21 mouse cellular contexts compared by ENCODE assay signal in genomic region chr1:33772106-33772505, GRCm38 (mm10). TPM values are rescaled to one million over a fixed set of nuclear protein-coding genes. Genes with fewer than 3 reads are reported as not detected.
A peak's percentile ranks its signal among the peaks of the same experiment; 100 is the strongest.
DNase-seq lines count a peak whose midpoint lies in the region; ATAC-seq lines count a peak whose summit lies in the region.
"Had no signal": no experiment of that assay in that cellular context is flagged by ENCODE, and none has a peak within 500 bp of the region (broad histone marks: within the 10 kb centered on the region; RNA-seq: fewer than 3 reads in every experiment).

No protein-coding gene starts in this region.

- ATAC-seq in frontal cortex, adult (ENCODE audit: low TSS enrichment): peak; percentile 78
- no peak for ATAC-seq in megakaryocyte progenitor cell, adult 5-6 weeks (replicated peaks; ENCODE audit: poor library complexity)
- ATAC-seq: activated CD4-positive, CD25-positive, alpha-beta regulatory T cell, adult 4 months; CD4-positive, CD25-positive, alpha-beta regulatory T cell, adult 4 months; Patski had no signal

- DNase-seq in frontal cortex, postnatal 14 days (ENCODE audit: low spot score in 2 of 2): no peak
- peak; percentile 4 for DNase-seq in heart, adult 11 months
- no peak for DNase-seq in heart, postnatal 36 days
- DNase-seq in brain, adult 2 months (ENCODE audit: low read depth, low spot score): peak; percentile 54
- peak; percentile 57 for DNase-seq in telencephalon, adult 2 months (ENCODE audit: low read depth, low spot score)
- DNase-seq in right cerebral cortex, adult 18-20 months: no peak
- DNase-seq: adrenal gland, adult 2 months; adrenal gland, adult 8-10 months; adrenal gland, postnatal 10 days; adrenal gland, postnatal 14 days; adrenal gland, postnatal 25 days; adrenal gland, postnatal 36 days; B cell, adult 2 months; cerebellum, adult 11 months; cerebellum, adult 11-12 months; cerebellum, adult 18-20 months had no signal

- intact Hi-C loops in heart, postnatal 36 days (cut with DNase I): no loop called here

RNA-seq across cellular contexts. Expression of gene Bag2, which starts 14.5 kb away (rescaled TPM):
- total RNA-seq in heart, postnatal 36 days (2021): 10 to 100 TPM; 32.7 to 33.2 TPM
- 26.9 and 37.3 TPM in 2 replicates for total RNA-seq in megakaryocyte progenitor cell, adult 5-6 weeks (2015)
- total RNA-seq in megakaryocyte progenitor cell, adult 5-6 weeks (2017): 26.0 and 26.3 TPM in 2 replicates

RNA-seq across cellular contexts. Expression of gene Zfp451, which starts 42.3 kb away (rescaled TPM):
- 10 to 100 TPM; 13.5 to 16.2 TPM for total RNA-seq in heart, postnatal 36 days (2021)
- total RNA-seq in megakaryocyte progenitor cell, adult 5-6 weeks (2015): 53.9 and 62.0 TPM in 2 replicates
- 19.9 and 24.9 TPM in 2 replicates for total RNA-seq in megakaryocyte progenitor cell, adult 5-6 weeks (2017)

RNA-seq across cellular contexts. Expression of gene Rab23, which starts 52.4 kb away (rescaled TPM):
- 1 to 10 TPM; 6.2 to 6.3 TPM for total RNA-seq in heart, postnatal 36 days (2021)
- total RNA-seq in megakaryocyte progenitor cell, adult 5-6 weeks (2015): 3.3 and 7.1 TPM in 2 replicates
- total RNA-seq in megakaryocyte progenitor cell, adult 5-6 weeks (2017): 1.1 and 3.0 TPM in 2 replicates

Comparison
In these comparisons a context has a peak if more than half of its experiments do, and no peak if none do; other contexts are left out.
1. DNase-seq: peak in heart, adult 11 months (single experiment), brain, adult 2 months (single experiment) and telencephalon, adult 2 months (single experiment); none in frontal cortex, postnatal 14 days (0 of 2), heart, postnatal 36 days (0 of 2) and right cerebral cortex, adult 18-20 months (single experiment).